Mouse (Mus musculus) Patski (cell line): ENCODE data around the gene Abhd5. TPM values are rescaled to one million over a fixed set of nuclear protein-coding genes. Genes with fewer than 3 reads are reported as not detected.
A peak's percentile ranks its signal among the peaks of the same experiment; 100 is the strongest.

Experiments
- ATAC-seq: fragments of 100-300 bp; one replicate; pipeline ENCODE4 v1.8.0; 2021
- CTCF ChIA-PET: fragments of 350-600 bp; sonication (Branson Sonifier 250); formaldehyde crosslinking; loops from one replicate; lab custom pipeline; 2022; ENCODE audit warnings: inconsistent platforms; lab: Charles Lee
- POLR2A ChIA-PET: fragments of 350-600 bp; sonication (Branson Sonifier 250); formaldehyde crosslinking; loops from one replicate; lab custom pipeline; 2022; ENCODE audit warnings: antibody characterized with exemption, inconsistent platforms; lab: Charles Lee
- DNase-seq: peaks from one replicate; pipeline ENCODE4 v3.0.0-alpha.2; 2011; ENCODE audit warnings: low read depth, low spot score
- H3K27me3 ChIP-seq: fragments of 371-371 bp; one replicate; pipeline ENCODE4 v1.5.1; 2021
- CTCF ChIP-seq: fragments of 100-300 bp; IDR thresholded peaks from one replicate; pipeline ENCODE4 v1.5.1; 2021
- in situ Hi-C: fragments of 300-500 bp; cut with MboI; formaldehyde crosslinking; loops from 3 replicates; pipeline ENCODE4 v1.11.1; 2018; ENCODE audit warnings: low pct_unique_long_range_greater_than_20kb, mixed read lengths
- polyA plus RNA-seq: library from polyadenylated mRNA; unstranded; gene quantifications from one replicate; pipeline ENCODE4 v1.2.3, GENCODE M21; 2021

Abhd5 gene
- polyA plus RNA-seq, 1 experiment from 2014 or later, result 33.9 TPM

DNA sequence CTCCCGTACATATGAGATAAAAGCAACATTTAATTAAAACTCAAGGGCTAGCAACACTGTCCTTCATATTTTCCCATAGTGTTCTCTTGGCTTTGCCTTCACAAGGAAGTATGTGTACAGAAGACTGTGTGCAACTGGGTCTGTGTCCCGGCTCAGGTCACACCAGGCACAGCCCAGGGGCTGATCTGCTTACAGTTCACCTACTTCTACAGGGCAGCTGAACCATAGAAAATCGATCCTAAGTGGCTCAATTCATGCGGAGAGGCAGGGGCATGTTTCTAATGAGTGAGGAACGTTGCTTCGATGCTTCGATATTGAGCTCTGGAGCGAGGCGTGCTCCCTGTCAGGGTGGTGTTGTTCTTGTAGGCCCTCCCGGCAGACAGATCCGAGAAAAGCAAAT, 35.9 kb upstream of the Abhd5 start:
- TF ChIP-seq CTCF, result no peak
- in situ Hi-C loops, result loop anchor here (10.0 kb wide), 1 partner anchor 71 kb away; no protein-coding TSS in a partner anchor
- ATAC-seq (no peak), DNase-seq (no peak)
- POLR2A ChIA-PET, result no interaction called here
- CTCF ChIA-PET, result no interaction called here
- no peaks in the 10 kb centered on the region for H3K27me3 ChIP-seq

GRCm38 (mm10) chr9:122316562-122316961, 34.8 kb upstream of the Abhd5 start:
- ATAC-seq, result no peak
- TF ChIP-seq CTCF, result no peak
- no peak for DNase-seq
- no peaks in the 10 kb centered on the region for H3K27me3 ChIP-seq
- CTCF ChIA-PET, result no interaction called here
- POLR2A ChIA-PET, result no interaction called here
- in situ Hi-C loops, result loop anchor here (10.0 kb wide), 1 partner anchor 72 kb away; no protein-coding TSS in a partner anchor

DNA sequence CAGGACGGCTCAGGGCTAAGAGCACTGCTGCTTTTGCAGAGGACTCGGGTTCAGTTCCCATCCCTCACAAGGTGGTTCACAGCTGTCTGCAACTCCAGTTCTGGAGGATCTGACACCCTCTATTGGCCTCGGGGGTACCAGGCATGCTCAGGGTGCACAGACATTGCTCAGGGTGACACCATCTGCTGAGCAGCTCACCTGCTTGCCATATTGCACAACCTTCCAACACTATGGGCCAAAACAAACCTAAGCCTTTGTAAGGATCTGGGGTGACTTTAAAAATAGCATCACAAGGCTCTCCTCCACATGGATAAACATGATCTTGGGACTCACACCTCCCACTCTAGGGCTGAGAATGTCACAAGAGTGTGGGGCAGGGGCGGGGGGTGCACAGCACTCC, 30.8 kb upstream of the Abhd5 start:
- ChIA-PET POLR2A (no interaction called here), CTCF (interaction anchor here (1.1 kb wide), 1 partner anchor 76 kb away, joined by 4 read pairs; no protein-coding TSS in a partner anchor)
- no peak for DNase-seq
- no peak for TF ChIP-seq CTCF
- in situ Hi-C loops, result no loop called here
- no peak for ATAC-seq
- H3K27me3 ChIP-seq, result no peaks in the 10 kb centered on the region

DNA sequence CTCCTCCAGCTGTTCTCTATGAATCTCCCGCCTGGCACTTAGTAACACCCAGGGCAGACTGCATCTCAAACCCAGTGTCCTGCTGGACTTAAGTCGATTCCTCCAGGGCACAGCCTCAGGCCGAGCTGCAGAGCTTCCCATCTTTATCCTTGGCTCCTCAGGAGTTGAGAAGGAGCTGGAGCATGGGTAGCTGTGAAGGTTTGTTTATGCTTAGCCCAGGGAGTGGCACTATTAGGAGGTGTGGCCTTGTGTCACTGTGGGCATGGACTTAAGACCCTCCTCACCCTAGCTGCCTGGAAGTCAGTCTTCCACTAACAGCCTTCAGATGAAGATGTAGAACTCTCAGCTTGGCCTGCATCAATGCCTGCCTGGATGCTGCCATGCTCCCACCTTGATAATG, 29.1 kb upstream of the Abhd5 start:
- DNase-seq, result no peak
- no peak for TF ChIP-seq CTCF
- POLR2A ChIA-PET, result no interaction called here

GRCm38 (mm10) chr9:122325996-122326395, 25.4 kb upstream of the Abhd5 start:
- no peak for TF ChIP-seq CTCF
- ATAC-seq (no peak), DNase-seq (no peak)
- CTCF ChIA-PET, result interaction anchor here (1.1 to 2.3 kb wide), 2 partner anchors 10 to 15 kb away, joined by 3 to 9 read pairs; no protein-coding TSS in a partner anchor
- POLR2A ChIA-PET, result no interaction called here
- in situ Hi-C loops, result no loop called here
- H3K27me3 ChIP-seq, result peaks cover 3% of the 10 kb centered on the region

More for the DNA sequence above, 29.1 kb upstream of the Abhd5 start:
- no peaks in the 10 kb centered on the region for H3K27me3 ChIP-seq
- CTCF ChIA-PET, result interaction anchor here (1.2 kb wide), 1 partner anchor 15 kb away, joined by 3 read pairs; no protein-coding TSS in a partner anchor
- no peak for ATAC-seq
- in situ Hi-C loops, result no loop called here

- TF ChIP-seq CTCF, result no peak
- H3K27me3 ChIP-seq, result peaks cover 3% of the 10 kb centered on the region
- in situ Hi-C loops, result no loop called here
- DNase-seq (no peak), ATAC-seq (no peak)
- CTCF ChIA-PET, result interaction anchor here (1.3 kb wide), 1 partner anchor 9 kb away, joined by 3 read pairs; no protein-coding TSS in a partner anchor
- POLR2A ChIA-PET, result no interaction called here
Measured at GRCm38 (mm10) chr9:122328199-122328598, 23.2 kb upstream of the Abhd5 start.

DNA sequence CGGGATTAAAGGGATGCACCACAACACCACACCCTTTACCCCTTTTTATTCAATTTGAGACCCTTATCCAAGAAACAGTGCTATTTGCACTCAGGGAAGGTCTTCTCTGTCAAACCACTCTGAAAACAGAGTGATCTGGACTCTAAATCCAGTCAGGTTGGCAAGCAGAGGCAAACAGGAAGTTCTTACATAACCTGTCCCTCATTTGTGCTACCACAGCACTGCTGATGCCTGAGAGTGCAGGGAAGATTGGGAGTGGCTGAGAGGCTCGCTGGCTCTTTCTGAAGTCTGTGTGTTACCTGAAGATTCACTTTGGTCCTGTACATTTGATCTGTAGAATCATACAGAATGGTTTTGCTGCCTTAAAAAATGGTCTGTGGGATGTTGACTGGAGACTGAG, 14.7 kb upstream of the Abhd5 start:
- in situ Hi-C loops, result no loop called here
- ChIA-PET POLR2A (interaction anchor here (1.1 kb wide), 1 partner anchor 10 kb away, joined by 4 read pairs; no protein-coding TSS in a partner anchor), CTCF (interaction anchor here (1.2 kb wide), 1 partner anchor 88 kb away, joined by 3 read pairs; no protein-coding TSS in a partner anchor)
- no peak for TF ChIP-seq CTCF
- DNase-seq, result no peak
- no peaks in the 10 kb centered on the region for H3K27me3 ChIP-seq
- ATAC-seq, result no peak

DNA sequence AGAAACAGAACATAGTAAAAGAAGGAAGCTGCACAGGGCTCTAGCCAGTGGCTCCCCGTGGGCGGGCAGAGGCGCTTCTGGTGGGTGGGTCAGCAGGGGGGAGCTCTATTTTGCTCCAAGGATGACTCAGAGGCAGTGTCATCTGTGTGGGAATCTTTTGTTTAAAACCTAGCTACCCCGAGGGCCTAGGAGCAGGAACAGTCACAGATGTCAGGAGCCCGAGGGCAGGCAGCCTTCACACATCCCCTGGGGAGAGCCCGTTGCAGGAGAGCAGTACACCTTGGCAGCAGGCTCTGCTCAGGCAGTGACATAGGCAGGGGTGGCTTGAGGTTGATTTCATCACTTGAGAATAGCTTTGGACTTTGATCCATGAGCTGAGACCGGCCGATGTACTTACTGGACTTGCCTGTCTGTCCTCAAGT, 13.9 kb upstream of the Abhd5 start:
- TF ChIP-seq CTCF, result no peak
- POLR2A ChIA-PET, result no interaction called here
- in situ Hi-C loops, result no loop called here
- peak; percentile 64 for DNase-seq
- ATAC-seq, result peak; percentile 95
- no peaks in the 10 kb centered on the region for H3K27me3 ChIP-seq
- CTCF ChIA-PET, result interaction anchor here (0.9 to 1.1 kb wide), 2 partner anchors 10 to 15 kb away, joined by 3 read pairs; no protein-coding TSS in a partner anchor

DNA sequence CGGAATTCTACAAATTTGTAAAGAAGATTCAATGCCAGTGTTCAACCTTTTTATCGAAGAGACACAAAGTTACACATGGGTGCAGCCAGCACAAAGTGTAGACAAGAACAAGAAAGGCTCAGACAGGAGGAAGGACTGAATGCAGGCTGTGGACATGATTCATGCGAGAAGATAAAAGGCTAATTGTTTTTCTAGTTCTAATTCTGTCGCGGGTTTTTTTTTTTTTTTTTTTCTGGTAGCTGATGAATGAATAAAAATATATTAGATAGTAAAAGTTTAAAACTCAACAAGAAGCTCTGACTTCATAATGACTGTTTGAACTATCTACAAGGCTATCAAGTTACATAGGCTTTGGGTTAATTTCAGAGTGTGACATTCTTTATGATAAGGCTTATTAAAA, 11.4 kb upstream of the Abhd5 start:
- DNase-seq (no peak), ATAC-seq (no peak)
- TF ChIP-seq CTCF, result no peak
- H3K27me3 ChIP-seq, result no peaks in the 10 kb centered on the region
- ChIA-PET POLR2A (interaction anchor here (0.7 kb wide), 1 partner anchor 379 kb away, joined by 4 read pairs; no protein-coding TSS in a partner anchor), CTCF (interaction anchor here (1.1 kb wide), 1 partner anchor 11 kb away, joined by 3 read pairs; no protein-coding TSS in a partner anchor)
- in situ Hi-C loops, result no loop called here

GRCm38 (mm10) chr9:122343399-122343798, 8.0 kb upstream of the Abhd5 start:
- POLR2A ChIA-PET, result no interaction called here
- no peaks in the 10 kb centered on the region for H3K27me3 ChIP-seq
- in situ Hi-C loops, result no loop called here
- no peak for DNase-seq
- TF ChIP-seq CTCF, result no peak
- CTCF ChIA-PET, result interaction anchor here (1.4 kb wide), 1 partner anchor 33 kb away, joined by 5 read pairs; no protein-coding TSS in a partner anchor
- no peak for ATAC-seq

DNA sequence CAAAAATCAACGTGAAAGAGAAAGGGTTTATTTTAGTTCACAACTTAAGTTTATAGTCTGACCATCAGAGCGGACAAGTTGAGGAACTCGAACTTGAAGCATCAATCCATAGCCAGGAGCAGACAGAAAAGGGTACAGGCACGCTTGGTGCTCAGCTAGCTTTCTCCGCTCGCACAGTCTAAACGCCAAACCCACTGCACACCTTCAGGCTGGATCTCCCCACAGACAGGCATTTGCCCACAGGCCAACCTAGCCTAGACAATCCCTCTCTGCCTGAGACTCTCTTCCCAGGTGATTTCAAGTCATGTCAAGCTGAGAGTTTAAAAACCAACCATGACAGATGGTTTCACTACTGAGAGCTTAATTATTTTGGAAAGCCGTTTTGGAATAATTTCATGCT, 6.8 kb upstream of the Abhd5 start:
- no peak for DNase-seq
- in situ Hi-C loops, result no loop called here
- H3K27me3 ChIP-seq, result no peaks in the 10 kb centered on the region
- TF ChIP-seq CTCF, result no peak
- no peak for ATAC-seq
- ChIA-PET POLR2A (no interaction called here), CTCF (interaction anchor here (1.2 kb wide), 1 partner anchor 25 kb away, joined by 3 read pairs; no protein-coding TSS in a partner anchor)
